Mouse (Mus musculus): ENCODE measurements around the gene Cd9.

Gene Cd9

DNA sequence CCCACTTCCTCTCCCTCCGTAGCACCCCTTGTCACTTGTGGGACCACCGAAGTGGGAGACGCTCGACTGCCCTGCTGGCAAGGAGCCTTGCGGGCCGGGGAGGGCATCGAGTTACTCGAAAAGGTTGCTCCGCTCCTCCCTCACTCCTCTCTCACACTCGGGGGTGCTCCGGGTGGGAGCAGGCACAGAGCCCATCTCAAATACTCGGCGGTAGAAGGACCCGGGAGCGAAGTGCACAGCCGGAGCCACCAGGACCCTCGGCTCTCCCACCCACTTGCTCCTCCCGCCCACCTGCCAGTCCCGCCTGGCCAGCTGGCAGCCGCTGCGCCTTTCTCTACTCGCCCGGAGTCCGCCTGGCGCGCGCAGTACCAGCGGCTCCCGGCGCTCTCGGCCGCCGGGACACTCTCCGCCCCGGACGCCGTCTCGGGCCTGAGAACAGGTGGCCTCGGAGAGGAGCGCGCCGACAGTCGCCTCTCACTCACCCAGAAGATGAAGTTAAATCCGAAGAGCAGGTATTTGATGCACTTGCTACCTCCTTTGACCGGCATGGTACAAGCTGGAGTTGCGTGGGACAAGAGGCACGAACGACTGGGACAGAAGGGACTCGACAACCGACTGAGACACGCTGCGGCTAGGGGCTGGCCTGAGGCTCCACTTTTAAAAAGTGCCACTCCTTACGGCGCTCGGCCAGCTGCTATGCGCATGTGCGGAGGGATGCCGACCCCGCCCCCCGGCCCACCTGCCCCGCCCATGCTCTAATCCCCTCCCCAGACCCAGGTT, at the start of gene Cd9:
Gene Cd9 (minus strand): TSS at position 700 of the 780 bp plus-strand sequence.
- peak; percentile 66 for DNase-seq (ENCODE audit: low read depth, low spot score)

- no peak for DNase-seq (ENCODE audit: low read depth, low spot score)
Measured at GRCm38 (mm10) chr6:125541296-125541695, 46.7 kb upstream of the Cd9 start.

DNA sequence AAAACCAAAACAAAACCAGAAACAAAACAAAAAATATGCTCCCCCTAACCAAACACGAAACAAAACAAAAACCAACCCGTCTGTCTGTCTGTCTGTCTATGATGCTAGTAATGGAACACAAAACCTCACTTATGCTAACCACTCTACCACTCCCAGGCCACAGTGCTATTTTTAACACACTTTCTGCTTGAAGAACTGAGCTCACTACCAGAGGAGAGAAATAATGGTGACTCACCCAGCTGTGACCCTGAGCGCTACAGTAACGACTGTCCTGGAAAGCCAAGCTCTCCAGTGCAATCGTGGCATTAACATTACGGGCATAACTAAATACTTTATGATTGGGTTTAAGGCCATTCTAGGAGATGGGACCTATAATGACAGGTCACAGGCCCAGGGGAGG, 46.2 kb upstream of the Cd9 start:
- DNase-seq (ENCODE audit: low read depth, low spot score) = peak; percentile 73

DNA sequence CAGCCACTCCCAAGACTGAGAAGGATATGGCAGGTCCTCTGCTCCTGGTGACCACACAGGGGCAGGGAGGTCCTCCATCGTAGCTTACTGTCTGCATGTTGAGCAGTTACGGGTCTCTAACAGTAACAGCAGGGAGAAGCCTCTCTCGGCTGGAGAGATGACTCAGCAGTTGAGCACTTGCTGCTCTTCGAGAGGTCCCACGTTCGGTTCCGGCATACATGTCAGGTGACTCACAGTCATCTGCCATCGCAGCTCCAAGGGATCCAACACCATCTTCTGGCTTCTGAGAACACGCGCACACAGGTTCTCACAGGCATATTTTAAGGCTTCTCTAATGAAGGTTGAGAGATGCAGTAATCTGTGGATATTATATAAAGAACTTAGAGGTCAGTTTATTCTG, 45.6 kb upstream of the Cd9 start:
- peak; percentile 90 for DNase-seq (ENCODE audit: low read depth, low spot score)

DNA sequence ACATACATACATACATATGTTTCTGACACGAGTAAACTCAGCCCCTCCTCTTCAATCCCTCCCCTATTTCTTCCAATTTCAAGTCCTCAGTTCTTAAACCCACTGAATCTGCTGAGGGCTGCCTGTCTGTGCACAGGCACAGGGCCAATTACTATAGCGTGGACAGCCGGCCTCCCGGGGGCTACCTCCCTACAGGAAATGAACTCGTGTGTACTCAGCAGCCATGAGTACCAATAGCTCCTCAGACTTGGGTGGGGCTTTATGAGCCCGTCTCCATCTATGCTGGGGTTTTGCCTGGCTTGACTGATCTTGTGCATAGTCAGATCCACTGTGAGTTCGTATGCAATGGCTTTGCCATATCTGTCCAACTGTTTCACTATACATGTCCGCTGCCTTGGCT, 44.8 kb upstream of the Cd9 start:
- peak; percentile 38 for DNase-seq (ENCODE audit: low read depth, low spot score)

DNA sequence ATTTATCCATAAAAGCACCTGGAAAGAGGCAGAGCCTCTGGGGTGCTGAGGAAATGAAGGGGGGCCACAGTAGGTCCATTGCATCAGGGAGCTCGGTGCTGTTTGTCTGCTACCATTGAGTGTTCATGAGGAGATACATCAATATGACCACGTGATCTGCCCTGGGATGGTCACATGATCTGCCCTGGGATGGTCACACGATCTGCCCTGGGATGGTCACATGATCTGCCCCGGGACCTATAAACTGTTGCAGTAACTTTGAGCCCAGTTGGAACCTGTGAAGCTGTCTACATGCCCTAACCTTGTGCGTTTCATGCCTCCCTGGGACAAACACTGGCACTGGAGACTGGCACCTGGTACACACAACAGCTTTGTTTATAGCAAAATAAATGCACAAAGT, 43.9 kb upstream of the Cd9 start:
- DNase-seq (ENCODE audit: low read depth, low spot score) = no peak

GRCm38 (mm10) chr6:125534990-125535389, 40.4 kb upstream of the Cd9 start:
- no peak for DNase-seq (ENCODE audit: low read depth, low spot score)

- peak; percentile 38 for DNase-seq (ENCODE audit: low read depth, low spot score)
Measured at GRCm38 (mm10) chr6:125533104-125533650, 38.6 kb upstream of the Cd9 start.

DNA sequence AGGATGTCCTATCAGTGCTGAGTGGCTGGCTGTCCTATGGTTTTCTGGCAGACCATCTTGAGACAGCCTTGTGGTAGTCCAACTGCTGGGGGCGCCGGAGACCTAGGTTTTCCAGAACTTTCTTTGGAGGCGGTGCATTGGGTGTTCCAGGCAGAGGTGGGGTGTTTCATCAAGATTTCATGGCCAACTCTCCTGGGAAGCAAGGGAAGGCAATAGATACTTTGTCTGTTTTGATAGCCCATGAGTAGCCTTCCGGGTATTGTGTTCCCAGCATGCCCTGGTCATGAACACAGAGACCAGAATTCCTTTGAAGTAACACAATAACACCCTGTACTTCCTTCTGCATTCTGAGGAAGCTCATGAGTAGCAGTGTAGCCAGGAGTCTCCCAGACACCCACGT, 34.9 kb upstream of the Cd9 start:
- no peak for DNase-seq (ENCODE audit: low read depth, low spot score)

DNA sequence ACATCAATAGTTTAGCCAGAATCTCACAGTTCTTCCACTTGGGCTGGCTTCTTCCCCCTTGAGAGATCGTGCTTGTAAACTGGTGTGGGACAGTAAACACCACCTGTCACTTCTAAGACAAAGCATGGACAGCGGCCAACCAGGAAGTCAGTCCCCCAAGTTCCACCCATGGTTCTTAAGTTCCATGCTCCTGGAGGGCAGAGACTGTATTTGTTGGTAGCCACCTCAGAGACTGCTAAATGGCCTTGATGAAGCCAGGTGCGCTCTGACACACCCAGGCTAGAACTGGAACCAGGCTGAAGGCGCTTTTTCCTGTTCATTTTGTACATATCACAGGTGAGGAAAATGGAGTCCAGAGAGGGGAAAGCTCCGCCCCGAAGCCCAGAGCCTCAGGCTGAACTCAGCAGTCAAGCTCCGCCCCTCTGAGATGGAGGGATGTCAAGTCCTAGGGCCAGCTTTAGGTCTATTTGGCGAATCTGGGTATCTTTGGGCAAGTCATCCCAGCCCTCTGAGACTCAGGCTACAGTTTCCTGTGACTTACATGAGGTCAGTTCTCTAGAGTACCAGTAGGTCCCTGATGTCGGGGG, 34.1 kb upstream of the Cd9 start:
- DNase-seq (ENCODE audit: low read depth, low spot score) = no peak

DNA sequence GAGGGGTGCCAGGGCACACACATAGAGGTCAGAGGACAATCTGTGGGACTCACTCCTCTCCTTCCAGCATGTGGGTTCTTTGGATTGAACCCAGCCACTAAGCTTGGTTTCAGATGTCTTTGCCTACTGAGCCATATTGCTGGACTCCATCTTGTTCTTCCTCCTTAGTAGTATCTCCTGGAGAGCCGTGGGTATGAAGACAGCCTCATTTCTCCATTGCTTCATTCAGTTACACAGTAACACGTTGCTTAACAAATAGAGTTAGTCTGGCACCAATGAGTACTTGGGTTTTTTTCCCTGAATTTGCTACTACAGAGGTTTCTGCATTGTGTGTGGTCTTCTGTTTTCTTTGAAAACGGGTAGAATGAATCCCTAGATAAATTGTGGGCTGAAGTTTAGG, 31.5 kb upstream of the Cd9 start:
- no peak for DNase-seq (ENCODE audit: low read depth, low spot score)

DNA sequence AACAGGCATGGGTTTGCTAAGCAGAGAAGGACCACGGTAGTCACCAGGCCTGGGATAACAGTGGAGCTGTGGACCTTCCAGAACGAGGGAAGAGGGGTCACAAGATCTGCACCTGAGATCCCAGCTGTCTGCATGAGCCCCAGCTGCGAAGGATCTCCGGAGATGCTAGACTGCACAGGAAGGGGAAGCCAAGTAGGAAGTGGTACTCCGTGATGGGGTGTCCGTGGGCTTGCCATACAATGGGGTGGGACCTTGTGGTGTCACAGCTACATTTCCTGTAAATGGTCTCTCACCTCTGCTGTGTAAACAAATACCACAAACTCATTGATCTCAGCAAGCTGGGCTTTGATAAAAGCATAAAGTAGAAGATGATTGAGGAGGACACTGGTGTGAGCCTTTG, 29.4 kb upstream of the Cd9 start:
- DNase-seq (ENCODE audit: low read depth, low spot score) = no peak

- DNase-seq (ENCODE audit: low read depth, low spot score) = no peak
Measured at GRCm38 (mm10) chr6:125521558-125522193, 27.1 kb upstream of the Cd9 start.

- DNase-seq (ENCODE audit: low read depth, low spot score) = no peak
Measured at GRCm38 (mm10) chr6:125515503-125516315, 21.1 kb upstream of the Cd9 start.

DNA sequence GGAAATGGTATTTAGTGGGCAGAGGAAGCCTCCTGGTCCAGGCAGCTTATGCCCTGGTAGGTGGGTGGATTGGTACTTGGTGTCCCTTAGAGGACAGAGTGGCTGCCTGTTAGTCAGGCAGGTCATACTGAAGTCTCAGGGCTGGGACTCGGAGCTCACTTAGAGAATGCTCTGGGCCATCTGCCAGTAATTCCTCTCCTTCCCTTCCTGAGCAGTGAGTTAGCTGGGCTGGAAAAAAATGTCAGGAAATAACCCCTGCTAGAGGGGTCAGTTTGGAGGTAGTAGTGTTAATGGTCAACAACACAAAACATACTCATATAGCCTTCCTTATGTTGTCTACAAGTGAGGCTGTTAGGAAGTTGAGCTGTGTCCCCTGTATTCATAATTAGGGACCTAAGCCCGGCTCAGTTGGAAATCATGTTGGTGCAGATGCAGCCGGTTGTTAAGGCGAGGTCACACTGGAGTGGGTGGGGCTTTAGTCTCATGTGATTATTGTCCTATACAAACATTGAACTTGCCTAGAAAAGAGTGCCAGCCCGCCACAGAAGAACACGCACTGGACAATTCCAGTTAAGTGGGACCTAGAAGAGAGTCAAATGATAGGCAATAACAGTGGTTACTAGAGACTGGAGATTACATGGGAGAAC, 18.5 kb upstream of the Cd9 start:
- DNase-seq (ENCODE audit: low read depth, low spot score) = peak; percentile 87

GRCm38 (mm10) chr6:125511196-125511595, 16.6 kb upstream of the Cd9 start:
- peak; percentile 76 for DNase-seq (ENCODE audit: low read depth, low spot score)

DNA sequence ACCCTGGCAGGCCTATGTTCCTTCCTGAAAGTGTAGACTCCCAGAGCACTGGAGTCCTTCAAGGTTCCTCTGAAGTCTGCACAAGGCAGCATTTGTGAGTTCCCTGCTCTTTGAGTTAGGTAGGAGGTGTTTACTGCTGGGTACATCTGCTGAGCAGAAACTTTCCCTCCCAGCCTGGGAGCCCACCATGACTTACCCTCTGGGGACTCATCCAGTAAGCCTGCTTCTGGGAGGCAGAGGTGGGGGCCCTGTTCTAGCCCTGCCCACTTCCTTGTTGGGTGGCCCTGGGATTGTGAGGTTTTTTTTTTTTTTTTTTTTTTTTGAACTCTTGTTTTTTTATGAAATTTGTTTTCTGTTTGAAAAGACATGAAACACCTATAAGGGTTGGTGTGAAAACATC, 16.1 kb upstream of the Cd9 start:
- DNase-seq (ENCODE audit: low read depth, low spot score) = no peak

GRCm38 (mm10) chr6:125509783-125510182, 15.2 kb upstream of the Cd9 start:
- DNase-seq (ENCODE audit: low read depth, low spot score) = no peak

- DNase-seq (ENCODE audit: low read depth, low spot score) = no peak
Measured at GRCm38 (mm10) chr6:125506427-125506826, 11.8 kb upstream of the Cd9 start.

- no peak for DNase-seq (ENCODE audit: low read depth, low spot score)
Measured at GRCm38 (mm10) chr6:125504622-125505355, 10.2 kb upstream of the Cd9 start.
